Mouse (Mus musculus) heart, postnatal 0 days (tissue): ENCODE measurements around the gene Acads.

ENCODE experiments used
- CTCF ChIP-seq: IDR thresholded peaks from 2 replicates; pipeline ENCODE4 v1.5.1; 2016; ENCODE audit warnings: antibody characterized with exemption, control low read depth, low read depth
- EP300 ChIP-seq: IDR thresholded peaks from 2 replicates; pipeline ENCODE4 v1.6.1; 2016; ENCODE audit warnings: antibody characterized with exemption, low read depth

DNA sequence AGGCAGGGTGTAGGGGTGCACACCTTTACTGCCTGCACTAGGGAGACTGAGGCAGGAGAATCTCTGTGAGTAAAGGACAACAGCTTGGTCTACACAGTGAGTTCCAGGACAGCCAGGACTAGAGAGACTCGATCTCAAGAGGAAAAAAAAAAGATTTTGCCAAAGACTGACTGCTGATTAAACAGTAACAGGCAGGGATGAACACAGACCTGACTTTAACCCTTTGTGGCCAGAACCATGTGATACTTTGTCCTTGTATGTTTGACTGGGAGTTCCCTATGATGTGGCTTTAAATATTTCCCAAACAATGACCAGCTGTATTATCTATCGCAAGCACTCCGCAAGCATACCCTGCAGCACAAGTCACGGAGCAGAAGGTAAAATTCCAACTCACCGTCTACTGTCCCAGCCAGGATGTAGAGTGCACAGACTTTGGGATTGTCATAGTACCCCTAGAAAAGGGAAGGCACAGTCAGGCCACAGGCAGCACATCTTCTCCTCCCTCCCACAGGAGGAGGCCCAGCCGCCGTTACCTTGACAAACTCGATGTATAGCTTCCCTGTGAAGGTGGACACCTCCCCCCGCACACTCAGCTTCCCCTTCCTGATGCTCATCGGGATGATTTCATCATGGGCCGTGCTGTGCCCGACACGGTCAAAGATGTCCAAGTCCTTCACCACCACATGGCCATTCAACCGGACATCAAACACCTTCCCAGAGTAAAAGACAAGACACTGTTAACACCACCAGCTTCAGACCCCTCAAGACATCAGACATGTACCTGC lies 30.7 kb upstream of the Acads start:
- no peak for TF ChIP-seq EP300
- TF ChIP-seq CTCF = no peak
